Mouse (Mus musculus) cortical plate, adult 2 months (tissue): ENCODE results near the gene Sarm1. TPM values are rescaled to one million over a fixed set of nuclear protein-coding genes. Genes with fewer than 3 reads are reported as not detected.
A peak's percentile ranks its signal among the peaks of the same experiment; 100 is the strongest.
"Not testable (repeated sequence)": the region's sequence is repeated elsewhere in the genome, so short reads cannot be mapped to it uniquely, and the experiment has no call there.

Experiments used
- H3K27ac ChIP-seq: fragments of 200-500 bp; 2 replicates; pipeline ENCODE4 v1.5.1; 2012; ENCODE audit warnings: low read length, control low read depth, inconsistent platforms; ENCODE audit not compliant: insufficient read depth
- H3K4me1 ChIP-seq: fragments of 200-500 bp; 2 replicates; pipeline ENCODE4 v1.6.1; 2011; ENCODE audit warnings: low read length; ENCODE audit not compliant: control insufficient read depth, insufficient read depth
- H3K4me3 ChIP-seq: fragments of 200-500 bp; 2 replicates; pipeline ENCODE4 v1.5.1; 2011; ENCODE audit warnings: mild to moderate bottlenecking, low read length, control low read depth; ENCODE audit not compliant: insufficient read depth
- CTCF ChIP-seq: fragments of 200-500 bp; IDR thresholded peaks from 2 replicates; pipeline ENCODE4 v1.5.1; 2011; ENCODE audit warnings: mild to moderate bottlenecking, control low read depth, low read length; ENCODE audit not compliant: insufficient read depth; ENCODE audit errors: extremely low read depth
- POLR2A ChIP-seq: fragments of 200-500 bp; IDR thresholded peaks from 2 replicates; pipeline ENCODE4 v1.6.1; 2011; ENCODE audit warnings: mild to moderate bottlenecking, low read length, control low read depth; ENCODE audit not compliant: insufficient read depth; ENCODE audit errors: extremely low read depth
- polyA plus RNA-seq: library from polyadenylated mRNA; depleted of rRNA; stranded (reverse); fragments of >200 nt; gene quantifications from 2 replicates; pipeline ENCODE4 v1.2.3, GENCODE M21; 2012; rRNA removed

Gene Sarm1
- 26.2 and 27.0 TPM in 2 replicates for polyA plus RNA-seq

- TF ChIP-seq CTCF = no peak
- TF ChIP-seq POLR2A = peak; percentile 99
- H3K4me1 ChIP-seq = peaks cover 2% of the 10 kb centered on the region; the same call in 1 of the 2 replicates
- peak within 1 kb of the TSS; percentile 96 for H3K4me3 ChIP-seq
- H3K27ac ChIP-seq = peak within 1 kb of the TSS; percentile 69
Observed at GRCm38 (mm10) chr11:78497544-78498522, at the start of gene Sarm1. TSS of gene Sarm1 (minus strand) at chr11:78497754.

- no peak for TF ChIP-seq CTCF
- TF ChIP-seq POLR2A = no peak
- no peak overlapping the region for H3K4me3 ChIP-seq
- no peak overlapping the region for H3K27ac ChIP-seq
- no peaks in the 10 kb centered on the region for H3K4me1 ChIP-seq
Observed at GRCm38 (mm10) chr11:78545181-78545580, 47.6 kb upstream of the Sarm1 start.

DNA sequence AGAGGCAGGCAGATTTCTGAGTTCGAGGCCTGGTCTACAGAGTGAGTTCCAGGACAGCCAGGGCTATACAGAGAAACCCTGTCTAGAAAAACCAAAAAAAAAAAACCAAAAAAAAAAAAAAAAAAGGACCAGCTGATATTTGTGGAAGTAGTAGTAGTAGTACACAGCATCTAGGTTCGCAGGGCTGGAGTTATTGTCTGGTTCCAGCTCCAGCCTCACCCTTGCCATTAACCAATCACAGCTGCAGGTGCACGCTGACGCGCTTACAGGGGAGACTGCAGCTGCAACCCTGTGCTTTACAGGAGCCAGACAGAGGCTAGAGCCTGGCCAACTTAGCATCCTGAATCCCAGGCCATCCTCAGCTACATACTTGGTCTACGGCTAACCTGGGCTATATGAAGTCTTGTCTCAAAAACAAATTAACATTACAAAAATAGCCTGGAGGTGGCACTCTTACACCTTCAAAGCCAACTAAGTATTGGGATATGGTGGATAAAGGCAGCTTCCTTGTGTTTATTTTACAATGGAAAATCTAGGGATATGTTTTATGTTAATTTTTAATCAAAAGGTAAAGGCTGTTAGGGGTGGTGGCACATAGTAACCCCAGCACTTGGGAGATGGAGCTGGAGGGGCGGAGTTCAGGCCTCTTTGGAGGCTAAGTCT, 47.0 kb upstream of the Sarm1 start:
- Histone ChIP-seq H3K4me3 (no peak overlapping the region), H3K27ac (no peak overlapping the region), H3K4me1 (no peaks in the 10 kb centered on the region)
- TF ChIP-seq CTCF (no peak), POLR2A (no peak)

DNA sequence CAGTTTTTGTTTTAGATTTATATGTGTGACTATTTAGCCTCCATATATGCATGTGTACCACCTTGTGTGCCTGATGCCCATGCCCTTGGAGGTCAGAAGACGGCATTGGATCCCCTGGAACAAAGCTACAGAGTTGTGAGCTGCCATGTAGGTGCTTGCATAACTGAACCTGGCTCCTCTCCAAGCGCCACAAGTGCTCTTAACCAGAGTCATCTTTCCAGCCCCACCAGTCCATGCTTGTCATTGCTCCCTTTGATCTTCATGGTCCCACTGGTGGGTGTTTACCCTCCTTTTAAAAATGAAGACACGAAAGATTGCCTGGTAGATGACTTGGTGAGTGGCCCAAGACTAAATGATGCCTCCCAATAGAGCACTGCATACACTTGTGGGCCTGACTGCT, 42.8 kb upstream of the Sarm1 start:
- peaks cover 1% of the 10 kb centered on the region; the same call in 1 of the 2 replicates for H3K4me1 ChIP-seq
- no peak overlapping the region for H3K4me3 ChIP-seq
- H3K27ac ChIP-seq = no peak overlapping the region
- TF ChIP-seq CTCF = no peak
- no peak for TF ChIP-seq POLR2A

DNA sequence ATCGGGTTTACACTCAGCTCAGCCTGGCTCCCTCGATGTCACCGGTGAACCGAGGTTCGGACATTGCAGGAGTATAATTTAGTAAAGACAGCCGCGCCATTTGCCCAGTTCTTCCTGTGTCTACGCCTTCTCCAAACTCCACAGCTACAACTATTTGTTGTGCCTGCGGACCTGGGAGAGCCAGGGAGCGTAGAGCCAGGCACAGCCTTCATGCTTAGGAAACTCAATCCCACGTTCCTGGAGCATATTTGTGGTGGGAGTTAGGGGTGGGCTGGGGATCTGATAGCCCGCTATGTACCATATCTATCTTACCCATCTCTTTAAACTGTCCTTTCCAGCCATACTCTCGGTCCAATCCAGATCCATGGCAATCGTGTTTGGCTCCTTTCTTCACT, 39.1 kb upstream of the Sarm1 start:
- H3K4me1 ChIP-seq = peaks cover 5% of the 10 kb centered on the region; the same call in 1 of the 2 replicates
- no peak overlapping the region for H3K27ac ChIP-seq
- peak overlapping the region; percentile 65 for H3K4me3 ChIP-seq
- TF ChIP-seq CTCF (no peak), POLR2A (no peak)

- Histone ChIP-seq H3K4me1 (peaks cover 5% of the 10 kb centered on the region; the same call in 1 of the 2 replicates), H3K4me3 (peak within 1 kb of the TSS; percentile 65), H3K27ac (peak within 1 kb of the TSS; percentile 13; the same call in 1 of the 2 replicates)
- TF ChIP-seq CTCF (no peak), POLR2A (peak; percentile 90)
Observed at GRCm38 (mm10) chr11:78536080-78536689, 38.6 kb upstream of the Sarm1 start, which contains the start of the genes Tnfaip1 and Ift20. TSS of gene Tnfaip1 (minus strand) at chr11:78536332. TSS of gene Ift20 (plus strand) at chr11:78536361.

- TF ChIP-seq CTCF (no peak), POLR2A (no peak)
- Histone ChIP-seq H3K4me3 (peak overlapping the region; percentile 65), H3K27ac (peak overlapping the region; percentile 13; the same call in 1 of the 2 replicates), H3K4me1 (peaks cover 5% of the 10 kb centered on the region; the same call in 1 of the 2 replicates)
Observed at GRCm38 (mm10) chr11:78535376-78536079, 38.0 kb upstream of the Sarm1 start.

- Histone ChIP-seq H3K4me1 (peaks cover 5% of the 10 kb centered on the region; the same call in 1 of the 2 replicates), H3K4me3 (no peak overlapping the region), H3K27ac (no peak overlapping the region)
- no peak for TF ChIP-seq CTCF
- TF ChIP-seq POLR2A = no peak
Observed at GRCm38 (mm10) chr11:78534516-78534915, 37.0 kb upstream of the Sarm1 start.

GRCm38 (mm10) chr11:78531515-78531914, 34.0 kb upstream of the Sarm1 start:
- H3K27ac ChIP-seq, H3K4me1 ChIP-seq, H3K4me3 ChIP-seq: not testable (repeated sequence)
